ENCODE assay signal across 7 mouse cellular contexts in genomic region chr15:78947657-78948056, GRCm38 (mm10). TPM values are rescaled to one million over a fixed set of nuclear protein-coding genes. Genes with fewer than 3 reads are reported as not detected.
A peak's percentile ranks its signal among the peaks of the same experiment; 100 is the strongest.
DNase-seq lines count a peak whose midpoint lies in the region; ATAC-seq lines count a peak whose summit lies in the region.

TSS of gene Triobp (plus strand) at chr15:78947724.

- DNase-seq in adrenal gland, adult 2 months = peak; percentile 94
- peak; percentile 99 for DNase-seq in embryo, embryonic 11 days
- DNase-seq in gastrocnemius, postnatal 14 days = peak; percentile 90
- peak; percentile 82 to 94 for DNase-seq in left cerebral cortex, postnatal 25 days (ENCODE audit: low spot score in 2 of 2)
- DNase-seq in mesoderm, embryonic 11.5 days (ENCODE audit: low read depth, low spot score) = peak; percentile 93
- DNase-seq in right cerebral cortex, postnatal 4 days = peak; percentile 77

- intact Hi-C loops in gastrocnemius, postnatal 14 days (cut with DNase I; ENCODE audit: low total_unique reads) = no loop called here
- intact Hi-C loops in left cerebral cortex, postnatal 25 days (cut with DNase I) = no loop called here

- ATAC-seq in inflammation-experienced regulatory T-cells, adult 6 months = no peak

RNA-seq across cellular contexts. Expression of gene Triobp, which starts in this region (rescaled TPM):
- 100 to 1,000 TPM in 1 of 2 experiments, 10 to 100 TPM in 1; 93.7 to 129 TPM for total RNA-seq in adrenal gland, adult 2 months (2021)
- 101 and 134 TPM in 2 replicates for polyA plus RNA-seq in adrenal gland, adult 2 months (2012; rRNA removed)
- 10 to 100 TPM; 57.9 to 80.0 TPM for total RNA-seq in gastrocnemius, postnatal 14 days (2021)
- polyA plus RNA-seq in inflammation-experienced regulatory T-cells, adult 6 months (2017; shearing (Covaris generic)) = 10 to 100 TPM; 14.8 to 27.1 (median 20.3) TPM
- total RNA-seq in left cerebral cortex, postnatal 25 days (2021) = 10 to 100 TPM; 16.4 to 16.8 TPM
